Mouse (Mus musculus) lung, embryonic 14.5 days (tissue): ENCODE data around the gene Nap1l4. TPM values are rescaled to one million over a fixed set of nuclear protein-coding genes. Genes with fewer than 3 reads are reported as not detected.

ENCODE experiments used
- ATAC-seq: fragments of 200-750 bp; cut with Nextera tagmentation; 2 replicates; pipeline ENCODE4 v1.8.0; 2017; ENCODE audit warnings: mild to moderate bottlenecking, moderate TSS enrichment, moderate library complexity; ENCODE audit not compliant: insufficient read depth
- DNase-seq: peaks from one replicate; pipeline ENCODE4 v3.0.0-alpha.2; 2015
- H3K27ac ChIP-seq: fragments of 300-500 bp; sonication (generic); 2 replicates; pipeline ENCODE4 v1.5.1; 2014; ENCODE audit warnings: low read depth, mild to moderate bottlenecking, moderate library complexity
- H3K27me3 ChIP-seq: fragments of 300-500 bp; sonication (generic); 2 replicates; pipeline ENCODE4 v1.6.1; 2014; ENCODE audit warnings: low read length, control low read depth; ENCODE audit not compliant: insufficient read depth
- H3K36me3 ChIP-seq: fragments of 300-500 bp; sonication (generic); 2 replicates; pipeline ENCODE4 v1.6.1; 2014; ENCODE audit warnings: control low read depth; ENCODE audit not compliant: insufficient read depth
- H3K4me1 ChIP-seq: fragments of 300-500 bp; sonication (generic); 2 replicates; pipeline ENCODE4 v1.6.1; 2014; ENCODE audit warnings: antibody characterized with exemption, control low read depth; ENCODE audit not compliant: insufficient read depth
- H3K4me2 ChIP-seq: fragments of 300-500 bp; sonication (generic); 2 replicates; pipeline ENCODE4 v1.6.1; 2014; ENCODE audit warnings: mild to moderate bottlenecking
- H3K4me3 ChIP-seq: fragments of 300-500 bp; sonication (generic); 2 replicates; pipeline ENCODE4 v1.5.1; 2014; ENCODE audit warnings: low read depth, low read length
- H3K9ac ChIP-seq: fragments of 300-500 bp; sonication (generic); 2 replicates; pipeline ENCODE4 v1.6.1; 2014
- H3K9me3 ChIP-seq: fragments of 300-500 bp; sonication (generic); 2 replicates; pipeline ENCODE4 v1.6.1; 2016; ENCODE audit warnings: low read depth, low read length, control low read depth
- CTCF ChIP-seq: IDR thresholded peaks from 2 replicates; pipeline ENCODE4 v1.5.1; 2016; ENCODE audit warnings: antibody characterized with exemption, low read depth
- WGBS: fragments of 180-500 bp; shearing (Covaris S2); extraction: QIAGEN DNeasy Blood & Tissue Kit; methylation state at CpG from one replicate; pipeline ENCODE4 v1.1.7; 2014; 5-methylcytosine and 5-hydroxymethylcytosine counted together
- polyA plus RNA-seq: library from polyadenylated mRNA; unstranded; fragments of >200 nt; fragmentation: Nextera tagmentation; extraction: Ambion mirVana; gene quantifications from 2 replicates; pipeline ENCODE4 v1.2.1, GENCODE M21; 2014

Nap1l4 gene
- polyA plus RNA-seq, 1 experiment from 2014 or later = 141 TPM

GRCm38 (mm10) chr7:143532410-143532809, 16.5 kb downstream of the Nap1l4 start:
- 87% methylated on average over 1 of the region's 1 CpGs for whole genome bisulfite sequencing
- Histone ChIP-seq H3K4me1 (no peaks in the 10 kb centered on the region), H3K9me3 (no peaks in the 10 kb centered on the region), H3K4me3 (no peak overlapping the region), H3K9ac (no peak overlapping the region), H3K27me3 (no peaks in the 10 kb centered on the region), H3K36me3 (peaks cover 99% of the 10 kb centered on the region), H3K4me2 (no peak overlapping the region), H3K27ac (no peak overlapping the region)
- TF ChIP-seq CTCF = no peak
- no peak for DNase-seq
- ATAC-seq = no peak

GRCm38 (mm10) chr7:143519333-143519732, 29.6 kb downstream of the Nap1l4 start:
- Histone ChIP-seq H3K9me3 (no peaks in the 10 kb centered on the region), H3K27me3 (no peaks in the 10 kb centered on the region), H3K27ac (no peak overlapping the region), H3K4me1 (no peaks in the 10 kb centered on the region), H3K4me3 (no peak overlapping the region), H3K36me3 (peaks cover 99% of the 10 kb centered on the region), H3K4me2 (no peak overlapping the region), H3K9ac (no peak overlapping the region)
- ATAC-seq = no peak
- DNase-seq = no peak
- no peak for TF ChIP-seq CTCF
- WGBS = 73% methylated on average over 4 of the region's 4 CpGs

- DNase-seq (no peak), ATAC-seq (no peak)
- H3K9ac ChIP-seq = no peak overlapping the region
- H3K27me3 ChIP-seq = no peaks in the 10 kb centered on the region
- no peaks in the 10 kb centered on the region for H3K9me3 ChIP-seq
- peaks cover 70% of the 10 kb centered on the region for H3K36me3 ChIP-seq
- no peaks in the 10 kb centered on the region for H3K4me1 ChIP-seq
- H3K27ac ChIP-seq = no peak overlapping the region
- TF ChIP-seq CTCF = no peak
- H3K4me2 ChIP-seq = no peak overlapping the region
- H3K4me3 ChIP-seq = no peak overlapping the region
- 85% methylated on average over 4 of the region's 4 CpGs for WGBS
Observed at GRCm38 (mm10) chr7:143514416-143514768, 34.5 kb downstream of the Nap1l4 start.

GRCm38 (mm10) chr7:143513763-143514415, 35.0 kb downstream of the Nap1l4 start:
- no peak for ATAC-seq
- no peak for DNase-seq
- H3K9me3 ChIP-seq = no peaks in the 10 kb centered on the region
- no peak overlapping the region for H3K4me3 ChIP-seq
- TF ChIP-seq CTCF = no peak
- H3K36me3 ChIP-seq = peaks cover 64% of the 10 kb centered on the region
- H3K9ac ChIP-seq = no peak overlapping the region
- no peaks in the 10 kb centered on the region for H3K4me1 ChIP-seq
- H3K27me3 ChIP-seq = no peaks in the 10 kb centered on the region
- WGBS = 87% methylated on average over 10 of the region's 10 CpGs
- no peak overlapping the region for H3K27ac ChIP-seq
- H3K4me2 ChIP-seq = no peak overlapping the region

- DNase-seq = no peak
- TF ChIP-seq CTCF = no peak
- no peak overlapping the region for H3K9ac ChIP-seq
- H3K27ac ChIP-seq = no peak overlapping the region
- no peak overlapping the region for H3K4me2 ChIP-seq
- H3K27me3 ChIP-seq = no peaks in the 10 kb centered on the region
- peaks cover 39% of the 10 kb centered on the region for H3K36me3 ChIP-seq
- no peak overlapping the region for H3K4me3 ChIP-seq
- H3K9me3 ChIP-seq = no peaks in the 10 kb centered on the region
- ATAC-seq = no peak
- H3K4me1 ChIP-seq = no peaks in the 10 kb centered on the region
Observed at GRCm38 (mm10) chr7:143511335-143511712, 37.6 kb downstream of the Nap1l4 start.

GRCm38 (mm10) chr7:143510593-143511334, 38.1 kb downstream of the Nap1l4 start:
- Histone ChIP-seq H3K9ac (no peak overlapping the region), H3K4me1 (no peaks in the 10 kb centered on the region), H3K27me3 (no peaks in the 10 kb centered on the region), H3K4me3 (no peak overlapping the region), H3K4me2 (no peak overlapping the region), H3K27ac (no peak overlapping the region), H3K36me3 (peaks cover 33% of the 10 kb centered on the region), H3K9me3 (no peaks in the 10 kb centered on the region)
- ATAC-seq = no peak
- no peak for TF ChIP-seq CTCF
- DNase-seq = no peak
- 84% methylated on average over 3 of the region's 3 CpGs for WGBS

- 60% methylated on average over 1 of the region's 1 CpGs for WGBS
- Histone ChIP-seq H3K4me1 (no peaks in the 10 kb centered on the region), H3K9ac (no peak overlapping the region), H3K36me3 (peaks cover 21% of the 10 kb centered on the region), H3K27ac (no peak overlapping the region), H3K4me3 (no peak overlapping the region), H3K27me3 (no peaks in the 10 kb centered on the region), H3K4me2 (no peak overlapping the region), H3K9me3 (no peaks in the 10 kb centered on the region)
- DNase-seq = no peak
- TF ChIP-seq CTCF = no peak
- no peak for ATAC-seq
Observed at GRCm38 (mm10) chr7:143509566-143509965, 39.3 kb downstream of the Nap1l4 start.
